Mouse (Mus musculus): ENCODE measurements around the gene Itga2b. TPM values are rescaled to one million over a fixed set of nuclear protein-coding genes. Genes with fewer than 3 reads are reported as not detected.
"Not testable (repeated sequence)": the region's sequence is repeated elsewhere in the genome, so short reads cannot be mapped to it uniquely, and the experiment has no call there.

Itga2b gene
- polyA plus RNA-seq, 1 experiment from 2014 or later: 7.0 TPM

DNA sequence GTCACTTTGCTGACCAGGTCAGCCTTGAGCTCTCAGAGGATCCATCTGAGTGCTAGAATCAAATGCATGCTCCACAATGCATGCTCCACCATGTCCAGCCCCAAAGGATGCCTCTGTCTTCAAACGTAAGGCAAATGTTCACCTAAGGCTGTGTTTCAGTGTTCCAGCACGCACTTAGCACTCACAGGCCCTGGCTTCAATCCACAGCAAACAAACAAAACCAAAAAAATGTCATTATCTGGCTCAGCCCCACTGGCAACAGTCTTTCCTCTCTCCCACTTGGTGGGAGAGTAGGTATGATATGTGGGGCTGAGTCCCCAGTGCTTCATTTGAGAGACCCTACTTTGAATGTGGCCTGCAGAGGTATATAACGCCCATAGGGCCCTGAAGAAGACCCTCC lies 58.9 kb downstream of the Itga2b start:
- no peaks in the 10 kb centered on the region for H3K36me3 ChIP-seq (ENCODE audit: control insufficient read depth, insufficient read depth, low read length)
- H3K4me2 ChIP-seq (ENCODE audit: low read depth, low read length): no peak overlapping the region
- no peak overlapping the region for H3K9ac ChIP-seq (replicated peaks; ENCODE audit: low read depth, low read length)
- no peak for ATAC-seq (ENCODE audit: low read depth)
- 87% methylated on average over 3 of the region's 3 CpGs for WGBS
- no peak overlapping the region for H3K4me3 ChIP-seq (ENCODE audit: low read depth, low read length)
- peaks cover 14% of the 10 kb centered on the region for H3K4me1 ChIP-seq (ENCODE audit: control insufficient read depth, insufficient read depth, low read length)
- H3K9me3 ChIP-seq (ENCODE audit: control insufficient read depth, low read length): no peaks in the 10 kb centered on the region
- H3K27me3 ChIP-seq (ENCODE audit: control insufficient read depth, insufficient read depth, low read length): no peaks in the 10 kb centered on the region
- H3K27ac ChIP-seq (ENCODE audit: low read depth, low read length): no peak overlapping the region

DNA sequence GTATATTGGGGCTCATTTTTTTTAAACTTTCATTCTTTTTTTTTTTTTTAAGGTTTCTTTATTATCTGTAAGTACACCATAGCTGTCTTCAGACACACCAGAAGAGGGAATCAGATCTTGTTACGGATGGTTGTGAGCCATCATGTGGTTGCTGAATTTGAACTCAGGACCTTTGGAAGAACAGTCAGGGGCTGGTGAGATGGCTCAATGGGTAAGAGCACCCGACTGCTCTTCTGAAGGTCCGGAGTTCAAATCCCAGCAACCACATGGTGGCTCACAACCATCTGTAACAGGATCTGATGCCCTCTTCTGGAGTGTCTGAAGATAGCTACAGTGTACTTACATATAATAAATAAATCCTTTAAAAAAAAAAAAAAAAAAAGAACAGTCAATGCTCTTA lies 59.6 kb downstream of the Itga2b start:
- not testable (repeated sequence) for H3K4me2 ChIP-seq (ENCODE audit: low read depth, low read length); H3K36me3 ChIP-seq (ENCODE audit: control insufficient read depth, insufficient read depth, low read length); ATAC-seq (ENCODE audit: low read depth); H3K4me3 ChIP-seq (ENCODE audit: low read depth, low read length); H3K27ac ChIP-seq (ENCODE audit: low read depth, low read length); H3K27me3 ChIP-seq (ENCODE audit: control insufficient read depth, insufficient read depth, low read length); H3K9me3 ChIP-seq (ENCODE audit: control insufficient read depth, low read length); H3K9ac ChIP-seq (replicated peaks; ENCODE audit: low read depth, low read length)
- H3K4me1 ChIP-seq (ENCODE audit: control insufficient read depth, insufficient read depth, low read length): peaks cover 18% of the 10 kb centered on the region
- 92% methylated on average over 3 of the region's 3 CpGs for WGBS

DNA sequence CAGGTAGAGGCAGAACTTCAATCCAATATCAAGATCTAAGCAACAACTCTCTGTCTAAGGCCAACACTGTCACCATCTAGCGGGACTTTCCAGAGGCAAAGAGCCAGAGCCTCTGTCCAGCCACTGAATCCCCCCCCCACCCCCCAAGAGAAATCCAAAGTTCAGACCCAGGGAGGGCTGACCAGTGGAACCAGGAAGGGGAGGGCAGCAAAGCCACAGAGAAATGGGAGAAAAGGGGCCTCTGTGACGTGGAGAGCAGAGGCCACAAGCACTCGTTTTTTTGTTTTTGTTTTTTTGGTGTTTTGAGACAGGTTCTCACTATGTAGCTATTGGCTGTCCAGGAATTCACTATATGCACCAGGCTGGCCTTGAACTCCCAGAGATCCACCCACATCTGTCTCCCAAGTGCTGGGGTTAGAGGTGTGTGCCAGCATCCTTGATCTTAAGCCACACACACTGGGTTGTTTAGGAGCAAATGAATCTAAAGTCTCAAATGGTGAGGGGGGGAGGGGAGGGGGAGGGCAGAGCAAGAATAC lies 60.1 kb downstream of the Itga2b start:
- WGBS: 82% methylated on average over 3 of the region's 3 CpGs
- no peak overlapping the region for H3K27ac ChIP-seq (ENCODE audit: low read depth, low read length)
- no peak overlapping the region for H3K4me2 ChIP-seq (ENCODE audit: low read depth, low read length)
- ATAC-seq (ENCODE audit: low read depth): no peak
- H3K4me1 ChIP-seq (ENCODE audit: control insufficient read depth, insufficient read depth, low read length): peaks cover 21% of the 10 kb centered on the region
- H3K9me3 ChIP-seq (ENCODE audit: control insufficient read depth, low read length): no peaks in the 10 kb centered on the region
- H3K4me3 ChIP-seq (ENCODE audit: low read depth, low read length): no peak overlapping the region
- H3K9ac ChIP-seq (replicated peaks; ENCODE audit: low read depth, low read length): no peak overlapping the region
- no peaks in the 10 kb centered on the region for H3K36me3 ChIP-seq (ENCODE audit: control insufficient read depth, insufficient read depth, low read length)
- H3K27me3 ChIP-seq (ENCODE audit: control insufficient read depth, insufficient read depth, low read length): no peaks in the 10 kb centered on the region

DNA sequence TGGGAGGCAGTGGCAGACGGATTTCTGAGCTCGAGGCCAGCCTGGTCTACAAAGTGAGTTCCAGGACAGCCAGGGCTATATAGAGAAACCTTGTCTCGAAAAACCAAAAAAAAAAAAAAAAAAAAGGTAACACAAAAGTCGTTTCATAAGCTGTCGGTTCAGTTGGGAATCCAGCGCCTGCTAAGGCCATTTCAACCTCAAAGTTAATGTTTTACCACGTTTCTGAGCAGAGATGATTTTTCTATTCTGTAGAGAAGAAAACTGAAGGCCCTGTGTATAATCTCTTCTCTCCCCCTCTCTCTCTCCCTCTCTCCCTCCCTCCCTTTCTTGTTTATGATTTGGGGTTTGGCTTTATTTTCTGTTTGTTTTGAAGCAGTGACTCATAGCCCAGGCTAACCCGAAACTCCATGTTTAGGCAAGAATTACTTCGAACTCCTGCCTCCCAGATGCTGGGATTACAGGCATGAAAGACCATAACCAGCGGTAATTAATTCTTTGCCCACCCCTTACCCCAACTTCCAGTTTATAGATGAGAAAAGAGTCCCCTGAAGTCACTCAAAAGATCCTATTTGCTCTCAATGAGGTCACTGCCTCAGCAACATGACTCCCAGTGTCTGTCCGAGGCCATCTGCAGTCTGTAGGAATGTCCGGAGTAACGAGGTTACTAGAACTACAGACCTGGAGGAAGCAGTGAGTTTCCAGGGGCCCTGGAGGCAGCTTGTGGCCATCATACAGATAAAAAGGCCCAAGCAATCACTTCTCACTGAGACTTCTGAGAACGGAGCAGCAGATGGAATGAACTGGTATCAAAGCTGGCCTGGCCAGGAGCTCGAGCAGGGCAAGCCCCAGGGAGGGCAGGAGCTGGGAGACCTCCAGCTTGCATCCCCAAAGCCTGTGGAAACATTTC lies 60.8 kb downstream of the Itga2b start:
- Histone ChIP-seq H3K9ac (replicated peaks; ENCODE audit: low read depth, low read length) (no peak overlapping the region), H3K9me3 (ENCODE audit: control insufficient read depth, low read length) (no peaks in the 10 kb centered on the region), H3K27me3 (ENCODE audit: control insufficient read depth, insufficient read depth, low read length) (no peaks in the 10 kb centered on the region), H3K27ac (ENCODE audit: low read depth, low read length) (peak overlapping the region; percentile 22; the same call in 1 of the 2 replicates), H3K4me1 (ENCODE audit: control insufficient read depth, insufficient read depth, low read length) (peaks cover 25% of the 10 kb centered on the region), H3K36me3 (ENCODE audit: control insufficient read depth, insufficient read depth, low read length) (peaks cover 6% of the 10 kb centered on the region; the same call in 1 of the 2 replicates), H3K4me3 (ENCODE audit: low read depth, low read length) (peak overlapping the region; percentile 75), H3K4me2 (ENCODE audit: low read depth, low read length) (peak overlapping the region; percentile 90)
- 42% methylated on average over 15 of the region's 15 CpGs for WGBS
- ATAC-seq (ENCODE audit: low read depth): no peak

DNA sequence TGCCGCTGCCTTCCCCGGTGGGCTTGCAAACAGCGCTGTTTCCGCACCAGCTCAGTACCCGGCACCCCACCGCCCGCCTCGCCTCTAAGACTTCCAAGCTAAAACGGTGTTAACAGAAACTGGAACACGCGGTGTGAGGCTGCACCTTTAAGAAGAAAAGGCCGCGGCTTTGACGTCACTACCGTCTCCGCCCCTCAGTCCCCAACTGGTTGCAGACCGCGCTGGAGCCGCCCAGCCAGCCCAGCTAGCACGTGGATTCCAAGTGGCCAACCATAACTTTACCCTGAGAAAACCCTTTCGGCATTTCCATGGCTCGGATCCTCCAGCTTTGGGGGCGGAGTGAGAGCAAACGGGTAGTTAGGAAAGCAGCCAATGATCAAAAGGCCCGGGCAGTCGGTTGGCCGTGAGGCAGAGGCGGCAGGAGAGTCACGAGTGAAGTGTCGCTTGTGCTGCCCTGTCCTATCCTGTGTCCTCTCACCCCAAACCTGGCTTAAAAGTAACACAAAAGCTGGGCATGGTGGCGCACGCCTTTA lies 61.5 kb downstream of the Itga2b start:
- WGBS: under 1% methylated on average over 32 of the region's 32 CpGs
- peak; percentile 92 for ATAC-seq (ENCODE audit: low read depth)
- no peaks in the 10 kb centered on the region for H3K9me3 ChIP-seq (ENCODE audit: control insufficient read depth, low read length)
- H3K9ac ChIP-seq (replicated peaks; ENCODE audit: low read depth, low read length): no peak overlapping the region
- H3K4me2 ChIP-seq (ENCODE audit: low read depth, low read length): peak overlapping the region; percentile 90
- H3K27ac ChIP-seq (ENCODE audit: low read depth, low read length): peak overlapping the region; percentile 74
- H3K4me1 ChIP-seq (ENCODE audit: control insufficient read depth, insufficient read depth, low read length): peaks cover 25% of the 10 kb centered on the region
- H3K36me3 ChIP-seq (ENCODE audit: control insufficient read depth, insufficient read depth, low read length): peaks cover 11% of the 10 kb centered on the region
- peak overlapping the region; percentile 75 for H3K4me3 ChIP-seq (ENCODE audit: low read depth, low read length)
- H3K27me3 ChIP-seq (ENCODE audit: control insufficient read depth, insufficient read depth, low read length): no peaks in the 10 kb centered on the region

DNA sequence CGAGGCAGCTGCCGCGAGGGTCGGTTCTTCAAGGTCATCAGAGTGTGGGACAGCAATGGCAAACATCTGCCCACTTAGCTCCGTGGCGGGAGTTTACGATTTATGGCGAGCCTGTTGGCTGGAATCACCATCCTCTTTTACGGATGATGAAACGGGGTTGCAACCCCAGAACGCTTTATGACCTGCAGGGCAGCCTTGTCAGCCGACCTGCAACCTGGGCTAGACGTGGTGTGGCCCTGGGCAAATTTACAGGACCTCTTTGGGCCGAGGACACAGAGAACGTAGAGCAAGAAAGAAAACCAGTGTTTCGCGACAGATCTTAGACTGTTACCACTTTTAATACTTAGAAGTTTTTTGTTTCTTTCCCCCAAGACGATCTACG lies 62.1 kb downstream of the Itga2b start, which contains the start of gene Slc25a39:
Gene Slc25a39 (minus strand): TSS at position 113 of the 382 bp plus-strand sequence.
- Histone ChIP-seq H3K4me3 (ENCODE audit: low read depth, low read length) (peak within 1 kb of the TSS; percentile 75), H3K4me1 (ENCODE audit: control insufficient read depth, insufficient read depth, low read length) (peaks cover 25% of the 10 kb centered on the region), H3K27me3 (ENCODE audit: control insufficient read depth, insufficient read depth, low read length) (no peaks in the 10 kb centered on the region), H3K9me3 (ENCODE audit: control insufficient read depth, low read length) (no peaks in the 10 kb centered on the region), H3K9ac (replicated peaks; ENCODE audit: low read depth, low read length) (peak within 1 kb of the TSS; percentile 88), H3K27ac (ENCODE audit: low read depth, low read length) (peak within 1 kb of the TSS; percentile 83), H3K4me2 (ENCODE audit: low read depth, low read length) (peak within 1 kb of the TSS; percentile 90), H3K36me3 (ENCODE audit: control insufficient read depth, insufficient read depth, low read length) (peaks cover 17% of the 10 kb centered on the region)
- under 1% methylated on average over 19 of the region's 19 CpGs for WGBS
- no peak for ATAC-seq (ENCODE audit: low read depth)

DNA sequence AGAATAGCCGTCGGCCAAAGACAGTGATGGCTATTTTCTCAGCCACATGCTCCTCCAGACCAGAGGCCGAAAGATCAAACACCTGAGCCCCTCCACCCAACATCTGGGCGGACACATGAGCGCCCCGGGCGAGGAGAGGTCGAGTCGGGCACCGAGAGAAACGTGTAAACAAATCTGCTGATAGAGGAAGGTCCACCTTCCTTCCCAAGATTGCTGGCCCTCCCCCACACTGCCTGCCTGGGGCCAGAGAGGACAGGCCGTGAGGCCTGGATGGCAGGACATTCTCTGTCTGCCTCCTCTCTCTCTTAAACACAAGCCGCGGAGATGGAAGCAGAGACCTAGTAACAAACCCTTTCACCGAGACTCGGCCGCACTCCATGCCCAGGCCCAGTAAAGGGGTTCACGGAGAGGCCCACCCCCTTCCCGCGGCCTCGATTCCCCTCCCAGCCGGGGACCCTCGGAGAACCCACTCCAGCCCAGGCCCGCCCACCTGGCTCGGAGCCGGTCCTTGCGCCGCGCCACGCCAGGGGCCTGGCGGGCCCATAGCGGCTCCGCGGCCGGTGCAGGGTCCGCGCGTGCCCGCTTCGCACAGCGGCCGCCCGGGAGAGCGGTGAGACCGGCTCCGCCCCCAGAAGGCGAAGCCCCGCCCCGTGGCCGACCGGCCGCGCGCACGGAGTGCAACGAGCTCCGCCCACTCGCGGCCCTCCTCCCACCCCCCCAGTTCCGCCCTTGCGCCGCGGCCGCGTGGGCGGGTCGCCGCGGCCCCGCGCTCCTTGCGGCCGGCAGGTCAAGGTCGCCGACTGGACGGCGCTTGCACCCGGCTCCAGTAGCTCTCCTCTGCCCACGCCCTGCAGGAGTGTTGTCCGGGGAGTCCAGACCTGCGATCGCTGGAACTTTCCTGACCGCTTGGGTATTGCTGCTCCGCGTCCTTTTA lies 62.8 kb downstream of the Itga2b start:
- Histone ChIP-seq H3K4me2 (ENCODE audit: low read depth, low read length) (peak overlapping the region; percentile 90), H3K27ac (ENCODE audit: low read depth, low read length) (peak overlapping the region; percentile 83), H3K4me3 (ENCODE audit: low read depth, low read length) (peak overlapping the region; percentile 75), H3K4me1 (ENCODE audit: control insufficient read depth, insufficient read depth, low read length) (peaks cover 25% of the 10 kb centered on the region), H3K36me3 (ENCODE audit: control insufficient read depth, insufficient read depth, low read length) (peaks cover 24% of the 10 kb centered on the region), H3K27me3 (ENCODE audit: control insufficient read depth, insufficient read depth, low read length) (no peaks in the 10 kb centered on the region), H3K9ac (replicated peaks; ENCODE audit: low read depth, low read length) (peak overlapping the region; percentile 88), H3K9me3 (ENCODE audit: control insufficient read depth, low read length) (no peaks in the 10 kb centered on the region)
- peak; percentile 70 for ATAC-seq (ENCODE audit: low read depth)
- under 1% methylated on average over 84 of the region's 85 CpGs for WGBS

DNA sequence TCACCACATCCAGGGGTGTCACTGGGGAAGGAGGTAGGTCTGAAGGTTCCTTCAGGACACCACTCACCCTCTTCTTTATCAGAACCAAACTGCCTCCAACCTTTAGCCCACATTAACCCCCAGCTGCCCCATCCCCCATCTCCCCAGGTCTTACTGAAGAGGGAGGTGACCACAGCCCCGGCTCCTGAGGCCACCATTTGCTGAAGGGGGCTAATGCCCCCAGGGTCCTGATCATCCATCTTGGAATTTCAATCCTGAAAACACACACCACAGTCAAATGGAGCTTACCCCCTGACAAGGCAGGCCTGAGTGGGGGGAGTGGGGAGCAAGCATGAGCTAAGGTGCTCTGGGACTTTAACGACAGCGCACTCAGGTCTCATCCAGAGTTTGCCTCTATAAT lies 63.5 kb downstream of the Itga2b start:
- no peak for ATAC-seq (ENCODE audit: low read depth)
- Histone ChIP-seq H3K36me3 (ENCODE audit: control insufficient read depth, insufficient read depth, low read length) (peaks cover 31% of the 10 kb centered on the region), H3K4me2 (ENCODE audit: low read depth, low read length) (peak overlapping the region; percentile 90), H3K4me1 (ENCODE audit: control insufficient read depth, insufficient read depth, low read length) (peaks cover 25% of the 10 kb centered on the region), H3K27me3 (ENCODE audit: control insufficient read depth, insufficient read depth, low read length) (no peaks in the 10 kb centered on the region), H3K4me3 (ENCODE audit: low read depth, low read length) (peak overlapping the region; percentile 75), H3K9me3 (ENCODE audit: control insufficient read depth, low read length) (no peaks in the 10 kb centered on the region), H3K27ac (ENCODE audit: low read depth, low read length) (peak overlapping the region; percentile 83), H3K9ac (replicated peaks; ENCODE audit: low read depth, low read length) (peak overlapping the region; percentile 88)
- WGBS: 10% methylated on average over 3 of the region's 3 CpGs

Measured in neural tube, embryonic 14.5 days (tissue).